Mouse (Mus musculus) midbrain, embryonic 16.5 days (tissue): ENCODE measurements around the gene Als2cl. TPM values are rescaled to one million over a fixed set of nuclear protein-coding genes. Genes with fewer than 3 reads are reported as not detected.

Source experiments
- ATAC-seq: fragments of 200-750 bp; cut with Nextera tagmentation; 2 replicates; pipeline ENCODE4 v1.8.0; 2017; ENCODE audit warnings: moderate TSS enrichment
- H3K27ac ChIP-seq: fragments of 300-500 bp; sonication (generic); 2 replicates; pipeline ENCODE4 v1.5.1; 2014; ENCODE audit warnings: mild to moderate bottlenecking, low read length, mixed read lengths
- H3K27me3 ChIP-seq: fragments of 300-500 bp; sonication (generic); 2 replicates; pipeline ENCODE4 v1.6.1; 2014; ENCODE audit warnings: low read depth, low read length, mixed read lengths; ENCODE audit not compliant: control insufficient read depth, insufficient read depth
- H3K36me3 ChIP-seq: fragments of 300-500 bp; sonication (generic); 2 replicates; pipeline ENCODE4 v1.6.1; 2014; ENCODE audit warnings: mild to moderate bottlenecking, low read length, moderate library complexity, mixed read lengths; ENCODE audit not compliant: control insufficient read depth, insufficient read depth
- H3K4me1 ChIP-seq: fragments of 300-500 bp; sonication (generic); 2 replicates; pipeline ENCODE4 v1.6.1; 2014; ENCODE audit warnings: mild to moderate bottlenecking, low read length, mixed read lengths; ENCODE audit not compliant: control insufficient read depth, insufficient read depth
- H3K4me2 ChIP-seq: fragments of 300-500 bp; sonication (generic); 2 replicates; pipeline ENCODE4 v1.6.1; 2014; ENCODE audit warnings: mild to moderate bottlenecking, low read length, mixed read lengths
- H3K4me3 ChIP-seq: fragments of 300-500 bp; sonication (generic); 2 replicates; pipeline ENCODE4 v1.5.1; 2014; ENCODE audit warnings: low read depth, mild to moderate bottlenecking, low read length, moderate library complexity, mixed read lengths
- H3K9ac ChIP-seq: fragments of 300-500 bp; sonication (generic); 2 replicates; pipeline ENCODE4 v1.6.1; 2014; ENCODE audit warnings: low read depth, low read length, mixed read lengths
- H3K9me3 ChIP-seq: fragments of 300-500 bp; sonication (generic); replicated peaks from 2 replicates; pipeline ENCODE4 v1.6.1; 2014; ENCODE audit warnings: mild to moderate bottlenecking, low read length, mixed read lengths; ENCODE audit not compliant: control insufficient read depth, poor library complexity, severe bottlenecking
- WGBS: fragments of 180-500 bp; shearing (Covaris S2); extraction: QIAGEN DNeasy Blood & Tissue Kit; methylation state at CpG from one replicate; pipeline ENCODE4 v1.1.7; 2014; 5-methylcytosine and 5-hydroxymethylcytosine counted together
- microRNA-seq: library from miRNA; unstranded; fragments of <30 nt; microRNA quantifications from one replicate; pipeline ENCODE4, GENCODE M21; 2017
- polyA plus RNA-seq: library from polyadenylated mRNA; unstranded; fragments of >200 nt; fragmentation: Nextera tagmentation; extraction: Ambion mirVana; gene quantifications from 2 replicates; pipeline ENCODE4 v1.2.1, GENCODE M21; 2015

Gene Als2cl
- polyA plus RNA-seq, 1 experiment from 2014 or later: 2.5 TPM

DNA sequence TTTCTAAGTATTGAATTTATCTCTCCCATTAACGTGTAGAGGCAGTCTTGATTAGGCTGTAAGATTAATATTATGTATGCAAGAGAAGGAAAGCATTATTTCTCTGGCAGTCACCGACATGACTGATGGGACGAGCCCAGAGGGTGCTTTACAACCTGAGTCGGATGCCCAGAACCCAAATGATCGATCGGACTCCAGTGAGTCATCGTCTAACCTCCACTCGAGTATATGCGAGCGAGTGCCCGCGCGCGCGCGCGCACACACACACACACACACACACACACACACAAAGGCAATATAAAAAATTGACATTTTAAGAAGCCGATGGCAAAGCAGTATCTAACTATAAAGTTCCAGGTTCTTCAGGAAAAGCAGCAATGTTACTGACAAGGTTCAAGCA lies 65.7 kb downstream of the Als2cl start:
- Histone ChIP-seq H3K9ac (no peak overlapping the region), H3K9me3 (no peaks in the 10 kb centered on the region), H3K27ac (no peak overlapping the region), H3K4me3 (no peak overlapping the region), H3K27me3 (peaks cover 2% of the 10 kb centered on the region; the same call in 1 of the 2 replicates), H3K4me2 (no peak overlapping the region), H3K4me1 (no peaks in the 10 kb centered on the region), H3K36me3 (no peaks in the 10 kb centered on the region)
- 37% methylated on average over 18 of the region's 18 CpGs for WGBS
- no peak for ATAC-seq

DNA sequence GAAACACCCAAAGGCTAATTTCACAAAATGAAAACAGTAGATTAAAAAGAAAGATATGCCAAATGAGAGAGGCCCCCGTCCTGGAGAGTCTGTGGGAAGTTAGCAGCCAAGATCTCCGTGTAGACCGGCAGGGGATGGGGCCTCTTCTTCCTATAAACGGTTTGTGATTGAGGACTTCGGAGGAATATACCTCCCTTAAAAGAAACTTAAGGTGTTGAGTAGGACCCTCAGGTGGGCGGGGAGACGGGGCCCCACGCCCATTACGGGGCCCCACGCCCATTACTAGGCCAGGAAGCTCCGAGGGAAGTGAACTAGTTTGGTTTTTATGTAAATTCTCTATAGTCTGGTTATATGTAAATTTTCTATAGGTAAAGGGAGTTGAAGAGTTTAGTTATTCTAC lies 66.3 kb downstream of the Als2cl start, which contains the start of gene Tdgf1:
Tdgf1 (minus strand) TSS at position 233 of the 400 bp plus-strand sequence.
- Histone ChIP-seq H3K9me3 (no peaks in the 10 kb centered on the region), H3K4me1 (no peaks in the 10 kb centered on the region), H3K9ac (no peak within 1 kb of the TSS), H3K4me2 (no peak within 1 kb of the TSS), H3K4me3 (no peak within 1 kb of the TSS), H3K27me3 (peaks cover 2% of the 10 kb centered on the region; the same call in 1 of the 2 replicates), H3K27ac (no peak within 1 kb of the TSS), H3K36me3 (no peaks in the 10 kb centered on the region)
- no peak for ATAC-seq
- WGBS: 20% methylated on average over 11 of the region's 11 CpGs

GRCm38 (mm10) chr9:110946548-110947044 lies 66.9 kb downstream of the Als2cl start:
- Histone ChIP-seq H3K9me3 (no peaks in the 10 kb centered on the region), H3K4me2 (no peak overlapping the region), H3K27ac (no peak overlapping the region), H3K27me3 (peaks cover 2% of the 10 kb centered on the region; the same call in 1 of the 2 replicates), H3K9ac (no peak overlapping the region), H3K36me3 (no peaks in the 10 kb centered on the region), H3K4me3 (no peak overlapping the region), H3K4me1 (no peaks in the 10 kb centered on the region)
- WGBS: 7% methylated on average over 20 of the region's 20 CpGs
- no peak for ATAC-seq

GRCm38 (mm10) chr9:110947261-110947661 lies 67.6 kb downstream of the Als2cl start:
- no peaks in the 10 kb centered on the region for H3K4me1 ChIP-seq
- H3K4me2 ChIP-seq: no peak overlapping the region
- ATAC-seq: no peak
- H3K9ac ChIP-seq: no peak overlapping the region
- 3% methylated on average over 6 of the region's 6 CpGs for WGBS
- no peak overlapping the region for H3K27ac ChIP-seq
- H3K36me3 ChIP-seq: no peaks in the 10 kb centered on the region
- no peaks in the 10 kb centered on the region for H3K9me3 ChIP-seq
- H3K27me3 ChIP-seq: peaks cover 2% of the 10 kb centered on the region; the same call in 1 of the 2 replicates
- H3K4me3 ChIP-seq: no peak overlapping the region

- peaks cover 2% of the 10 kb centered on the region for H3K4me1 ChIP-seq
- WGBS: 32% methylated on average over 6 of the region's 6 CpGs
- H3K4me3 ChIP-seq: no peak overlapping the region
- H3K9ac ChIP-seq: no peak overlapping the region
- no peaks in the 10 kb centered on the region for H3K9me3 ChIP-seq
- no peak overlapping the region for H3K4me2 ChIP-seq
- no peak overlapping the region for H3K27ac ChIP-seq
- peaks cover 2% of the 10 kb centered on the region; the same call in 1 of the 2 replicates for H3K27me3 ChIP-seq
- no peaks in the 10 kb centered on the region for H3K36me3 ChIP-seq
- ATAC-seq: no peak
These were observed 68.2 kb downstream of the Als2cl start for GRCm38 (mm10) chr9:110947900-110948299.

DNA sequence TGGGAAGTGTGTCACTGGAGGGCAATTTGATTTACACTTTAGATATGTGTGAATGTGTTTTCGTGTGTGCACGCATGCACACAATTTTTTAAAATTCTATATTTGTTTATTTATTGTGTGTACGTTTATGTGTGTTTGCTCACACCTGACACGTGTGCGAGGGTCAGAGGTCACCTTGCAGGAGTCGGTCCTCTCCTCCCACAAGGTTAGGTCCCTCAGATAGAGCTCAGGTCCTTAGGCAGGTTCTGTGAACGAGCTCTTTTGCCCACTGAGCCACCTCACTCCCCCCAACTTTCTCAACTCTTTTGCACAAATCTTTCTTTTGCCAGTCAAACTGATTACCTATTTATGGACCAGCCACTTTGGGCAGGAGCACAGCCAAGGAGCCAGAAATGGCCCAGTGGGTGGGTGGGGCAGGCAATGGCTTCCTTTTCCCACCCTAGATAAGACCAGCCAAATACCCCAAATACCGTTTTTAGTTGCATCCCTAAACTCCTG lies 69.2 kb downstream of the Als2cl start:
- H3K9me3 ChIP-seq: no peaks in the 10 kb centered on the region
- H3K9ac ChIP-seq: no peak overlapping the region
- H3K4me2 ChIP-seq: no peak overlapping the region
- H3K4me3 ChIP-seq: no peak overlapping the region
- peaks cover 2% of the 10 kb centered on the region; the same call in 1 of the 2 replicates for H3K27me3 ChIP-seq
- ATAC-seq: no peak
- WGBS: 63% methylated on average over 8 of the region's 8 CpGs
- no peak overlapping the region for H3K27ac ChIP-seq
- no peaks in the 10 kb centered on the region for H3K36me3 ChIP-seq
- H3K4me1 ChIP-seq: peaks cover 4% of the 10 kb centered on the region

DNA sequence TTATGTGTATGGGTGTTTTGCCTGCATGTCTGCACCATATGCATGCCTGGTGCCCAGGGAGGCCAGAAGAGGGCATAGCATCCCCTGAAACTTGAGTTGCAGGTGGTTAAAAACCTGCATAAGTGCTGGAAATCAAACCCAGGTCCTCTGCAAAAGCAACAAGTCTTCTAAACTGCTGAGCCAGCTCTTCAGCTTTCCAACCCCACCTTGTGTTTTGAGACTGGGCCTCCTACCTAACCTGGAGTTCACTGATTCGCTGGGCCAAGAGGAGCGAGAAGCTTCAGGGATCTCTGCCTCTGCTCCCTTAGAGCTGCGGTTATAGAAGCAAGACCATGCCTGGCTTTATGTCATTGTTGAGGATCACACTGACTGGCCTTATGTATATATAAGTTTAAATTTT lies 70.4 kb downstream of the Als2cl start:
- Histone ChIP-seq H3K4me1 (peaks cover 4% of the 10 kb centered on the region), H3K27me3 (peaks cover 2% of the 10 kb centered on the region; the same call in 1 of the 2 replicates), H3K27ac (no peak overlapping the region), H3K9ac (no peak overlapping the region), H3K36me3 (no peaks in the 10 kb centered on the region), H3K9me3 (no peaks in the 10 kb centered on the region), H3K4me2 (no peak overlapping the region), H3K4me3 (no peak overlapping the region)
- ATAC-seq: no peak
- 96% methylated on average over 3 of the region's 3 CpGs for WGBS

Small RNA genes lying within 50 kb of the gene (microRNA-seq; reads per million reads assigned to microRNA genes)
- gene Gm24269: not detected

Other genes with a start within 250 kb of the Als2cl start
- 5.2 and 6.1 TPM in 2 replicates for gene Nbeal2, start 225.7 kb upstream of the Als2cl start, polyA plus RNA-seq
- 93.3 and 103 TPM in 2 replicates for gene Ccdc12, start 223.4 kb upstream of the Als2cl start, polyA plus RNA-seq
- 0.39 and 0.48 TPM in 2 replicates for gene Myl3, start 138.0 kb upstream of the Als2cl start, polyA plus RNA-seq
- gene Pth1r, start 132.7 kb upstream of the Als2cl start, polyA plus RNA-seq: 6.1 and 8.0 TPM in 2 replicates
- not detected in 2 replicates for gene Prss42, start 81.7 kb upstream of the Als2cl start, polyA plus RNA-seq
- not detected in 2 replicates for gene Prss44, start 65.9 kb upstream of the Als2cl start, polyA plus RNA-seq
- not detected in 2 replicates for gene Prss43, start 53.2 kb upstream of the Als2cl start, polyA plus RNA-seq
- gene Prss45, start 45.3 kb upstream of the Als2cl start, polyA plus RNA-seq: 0.20 TPM in 1 of 2 replicates, not detected in the other
- not detected in 2 replicates for gene Prss46, start 35.4 kb upstream of the Als2cl start, polyA plus RNA-seq
- 0.29 and 0.47 TPM in 2 replicates for gene Prss50, start 21.9 kb upstream of the Als2cl start, polyA plus RNA-seq
- gene Tmie, start 243 bp downstream of the Als2cl start, polyA plus RNA-seq: 4.0 and 5.7 TPM in 2 replicates
- not detected in 2 replicates for gene Fam240a, start 37.0 kb downstream of the Als2cl start, polyA plus RNA-seq
- not detected in 2 replicates for gene Tdgf1, start 66.3 kb downstream of the Als2cl start, polyA plus RNA-seq
- 0.29 and 1.2 TPM in 2 replicates for gene Lrrc2, start 71.7 kb downstream of the Als2cl start, polyA plus RNA-seq
- 0.20 TPM in 1 of 2 replicates, not detected in the other for gene Rtp3, start 110.7 kb downstream of the Als2cl start, polyA plus RNA-seq
- 0.45 and 2.4 TPM in 2 replicates for gene Ltf, start 139.4 kb downstream of the Als2cl start, polyA plus RNA-seq
- gene Ccrl2, start 177.6 kb downstream of the Als2cl start, polyA plus RNA-seq: 1.2 and 1.4 TPM in 2 replicates
- gene Lrrfip2, start 237.7 kb downstream of the Als2cl start, polyA plus RNA-seq: 44.3 and 52.4 TPM in 2 replicates